Mouse (Mus musculus) kidney, postnatal 25 days (tissue): ENCODE measurements around the gene Zfp52.
A peak's percentile ranks its signal among the peaks of the same experiment; 100 is the strongest.

Experiments used
- DNase-seq, 2 experiments: peaks; one replicate each; pipeline ENCODE4 v3.0.0; 2021; ENCODE audit warnings: mixed read lengths in 2 of 2

Zfp52 gene

DNA sequence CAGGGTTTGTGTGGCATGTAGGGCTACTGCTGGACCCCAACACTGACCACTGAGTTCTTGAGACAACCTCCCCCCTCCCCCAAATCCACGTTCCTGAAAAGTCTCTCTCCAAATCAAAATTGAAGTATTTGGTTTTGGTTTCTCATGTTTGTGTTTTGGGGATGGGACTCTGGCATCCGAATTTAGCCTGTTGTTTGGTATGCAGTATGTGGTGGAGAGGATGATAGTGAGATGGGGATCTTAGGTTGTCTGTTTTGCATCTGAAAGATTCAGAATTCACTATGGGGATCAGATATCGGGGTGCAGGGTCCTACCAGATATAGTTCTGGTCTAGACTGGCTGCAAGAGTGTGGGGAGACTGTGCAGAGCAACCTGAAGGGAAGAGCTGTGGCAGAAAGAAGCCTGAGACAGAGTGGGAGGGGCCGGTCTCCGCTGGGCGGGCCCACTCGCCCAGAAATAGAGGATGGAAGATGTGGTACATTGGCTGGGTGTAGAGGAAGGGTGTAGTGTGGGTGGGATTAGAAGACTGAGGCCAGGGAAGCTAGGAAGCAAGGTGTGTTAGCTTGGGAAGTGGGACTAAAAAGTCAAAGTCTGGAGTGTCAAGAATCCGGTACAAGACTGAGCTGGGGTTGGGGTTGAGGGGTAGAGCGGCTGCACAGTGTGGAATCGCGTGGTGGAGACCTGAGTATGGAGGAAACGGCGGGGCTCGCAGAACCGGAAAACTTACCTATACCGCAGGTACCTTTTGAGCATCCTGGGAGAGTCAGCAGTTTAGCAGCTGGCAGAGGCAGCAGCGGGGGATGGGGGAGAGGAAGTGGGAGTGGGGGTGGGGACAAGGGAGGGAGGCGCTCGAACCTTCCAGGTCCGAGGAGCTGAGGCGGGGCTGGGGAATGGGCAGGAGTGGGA, at the start of gene Zfp52:
Gene Zfp52 (plus strand): TSS at position 444 of the 906 bp plus-strand sequence.
- DNase-seq, result peak; percentile 67 to 80

- peak; percentile 90 to 94 for DNase-seq
These were observed 46.4 kb upstream of the Zfp52 start, which contains the start of gene Zfp53 for GRCm38 (mm10) chr17:21488760-21489499. TSS of gene Zfp53 (plus strand) at chr17:21488998.

- no peak for DNase-seq
These were observed 45.8 kb upstream of the Zfp52 start for GRCm38 (mm10) chr17:21489500-21490001.

GRCm38 (mm10) chr17:21501365-21501764, 34.0 kb upstream of the Zfp52 start:
- DNase-seq, result no peak

GRCm38 (mm10) chr17:21504524-21504923, 30.8 kb upstream of the Zfp52 start:
- no peak for DNase-seq

DNA sequence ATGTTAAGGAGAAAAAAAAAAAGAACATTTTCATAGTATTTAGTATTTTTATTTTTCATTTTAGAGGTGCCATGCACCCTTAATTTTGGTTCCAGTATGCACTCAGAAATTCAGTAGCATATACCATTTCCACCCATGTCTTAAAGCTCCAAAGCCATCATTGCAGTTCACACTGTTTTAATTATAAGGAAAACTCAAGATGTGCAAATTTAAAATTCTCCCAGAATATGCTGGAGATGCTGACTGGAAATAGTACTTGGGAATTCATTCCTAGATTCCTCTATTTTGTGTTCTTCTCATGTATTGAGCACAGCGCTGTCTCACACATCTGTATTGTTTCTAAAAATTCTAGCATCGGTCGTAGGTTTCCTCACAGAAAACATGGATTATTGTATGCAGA, 29.1 kb upstream of the Zfp52 start:
- no peak for DNase-seq

- no peak for DNase-seq
These were observed 25.6 kb upstream of the Zfp52 start for GRCm38 (mm10) chr17:21509756-21510155.

DNA sequence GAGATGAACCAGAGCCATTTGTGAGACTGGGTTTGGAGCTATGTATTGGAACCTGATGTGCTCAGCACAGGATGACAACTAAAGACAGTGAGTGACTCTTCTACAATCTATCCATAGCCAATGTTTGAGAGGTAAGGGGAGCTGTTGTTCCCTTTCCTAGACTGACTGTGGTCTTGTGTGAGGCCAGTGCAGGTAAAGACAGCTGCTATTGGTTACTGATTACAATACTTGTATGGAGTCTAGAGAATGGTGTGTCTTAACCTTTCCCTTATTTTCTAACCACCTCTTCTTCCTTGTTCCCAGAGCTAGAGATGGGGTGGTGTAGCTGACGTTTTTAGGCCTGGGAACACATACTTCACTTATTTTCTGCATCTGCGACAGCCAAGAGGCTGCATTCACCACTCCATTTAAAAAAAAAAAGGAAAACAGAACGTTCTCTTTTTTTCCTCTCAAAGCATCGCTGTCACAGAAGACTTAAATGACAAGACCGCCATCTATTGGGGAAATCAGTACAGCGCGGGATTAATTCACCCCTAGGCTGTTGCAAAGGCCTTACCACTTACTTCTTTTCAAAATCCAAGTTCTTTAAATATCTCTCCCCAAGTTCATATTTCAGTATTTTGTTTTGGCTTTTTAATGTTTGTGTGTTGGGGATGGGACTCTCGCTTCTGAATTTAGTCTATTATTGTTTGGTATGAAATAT, 19.8 kb upstream of the Zfp52 start:
- peak; percentile 75 to 79 for DNase-seq

GRCm38 (mm10) chr17:21516201-21517129, 18.9 kb upstream of the Zfp52 start:
- peak; percentile 77 to 88 for DNase-seq

DNA sequence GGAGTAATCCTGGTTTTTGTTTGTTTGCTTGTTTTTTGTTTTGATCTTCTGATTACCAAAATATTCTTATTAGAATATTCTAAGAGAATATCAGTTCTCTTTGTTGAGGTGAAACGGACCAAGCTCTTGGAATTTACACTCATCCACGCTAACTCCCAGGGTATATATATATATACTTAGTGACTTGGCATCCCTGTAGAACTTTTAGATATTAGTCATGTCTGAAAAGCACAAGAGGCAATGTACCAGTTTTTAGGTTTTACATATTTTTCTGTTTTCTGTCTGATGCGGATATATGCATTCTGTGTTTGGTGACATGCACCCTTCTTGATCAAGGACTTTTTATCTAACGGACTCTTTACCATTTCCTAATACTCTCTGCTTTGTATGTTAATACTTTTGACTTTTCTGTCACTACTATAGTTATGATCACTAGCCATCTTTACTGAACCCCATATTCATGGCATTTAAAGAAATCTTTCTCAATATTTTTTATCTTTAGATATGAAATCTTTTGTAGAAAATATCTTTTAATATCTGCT, 18.1 kb upstream of the Zfp52 start:
- no peak for DNase-seq

- DNase-seq, result no peak
These were observed 9.1 kb upstream of the Zfp52 start for GRCm38 (mm10) chr17:21526270-21526669.

- DNase-seq, result no peak
These were observed 4.6 kb upstream of the Zfp52 start for GRCm38 (mm10) chr17:21530645-21531330.

DNA sequence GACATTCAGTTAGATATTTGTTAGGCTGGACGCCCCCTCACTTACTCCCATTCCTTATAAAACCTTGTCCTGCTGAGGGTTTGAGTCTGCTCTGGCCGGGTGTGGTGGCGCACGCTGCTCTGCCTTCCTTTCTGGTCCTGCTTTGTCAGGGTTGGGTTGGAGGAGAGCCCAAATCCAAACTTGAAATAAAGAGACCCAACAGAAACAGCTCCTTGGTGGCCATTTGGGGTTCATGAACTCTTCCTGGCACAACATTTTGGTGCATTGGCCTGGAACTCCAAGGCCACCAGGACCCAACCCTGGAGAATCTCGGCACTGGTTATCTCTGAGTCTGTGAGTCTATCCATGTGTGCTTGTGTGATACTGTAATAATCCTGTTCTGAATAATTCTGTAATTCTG, 3.7 kb upstream of the Zfp52 start:
- peak; percentile 21 to 36 for DNase-seq

- peak; percentile 70 to 83 for DNase-seq
These were observed 3.0 kb upstream of the Zfp52 start for GRCm38 (mm10) chr17:21532101-21532951.

DNA sequence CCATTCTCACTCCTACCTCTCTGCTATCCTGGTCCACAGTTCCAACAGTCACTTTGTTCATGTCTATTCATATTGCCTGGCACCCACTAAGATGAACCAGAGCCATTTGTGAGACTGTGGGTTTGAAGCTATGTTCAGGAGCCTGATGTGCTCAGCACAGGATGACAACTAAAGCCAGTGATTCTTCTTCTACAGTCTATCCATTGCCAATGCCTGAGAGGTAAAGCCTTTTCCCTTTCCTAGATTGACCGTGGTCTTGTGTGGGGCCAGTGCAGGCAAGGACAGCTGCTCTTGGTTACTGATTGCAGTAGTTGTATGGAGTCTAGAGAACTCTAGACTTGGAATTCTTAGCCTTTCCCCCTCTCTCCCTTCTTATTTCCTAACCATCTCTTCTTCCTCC, 1.4 kb upstream of the Zfp52 start:
- DNase-seq, result no peak

DNA sequence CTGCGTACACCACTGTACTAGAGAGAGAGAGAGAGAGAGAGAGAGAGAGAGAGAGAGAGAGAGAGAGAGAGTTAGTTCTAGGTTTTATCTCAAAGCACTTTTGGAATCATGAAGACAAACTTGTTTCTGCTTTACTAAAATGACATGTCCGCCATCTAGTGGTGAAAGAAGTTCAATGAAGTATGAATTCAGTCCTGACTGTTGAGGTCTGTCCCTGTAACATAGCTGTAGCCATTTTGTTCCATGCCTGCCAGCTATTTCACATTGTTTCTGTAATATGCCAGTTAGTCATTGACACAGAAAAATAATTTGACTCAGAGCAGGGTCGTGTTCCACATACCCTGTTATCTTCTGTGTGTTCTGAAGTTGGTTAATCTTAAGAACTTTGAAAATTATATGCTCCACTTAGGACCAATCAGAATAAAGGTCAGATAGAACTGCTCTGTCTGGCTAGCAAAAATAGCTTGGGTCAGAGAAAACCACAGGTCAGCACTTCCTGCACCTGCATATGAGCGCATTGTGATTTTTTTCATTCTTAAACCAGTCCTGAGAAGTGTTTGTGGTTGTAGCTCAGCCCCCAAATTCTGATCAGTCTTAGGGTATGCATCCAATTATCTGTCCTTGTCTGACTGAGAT, 761 bp upstream of the Zfp52 start:
- peak; percentile 46 to 57 for DNase-seq

GRCm38 (mm10) chr17:21536096-21536495, 757 bp downstream of the Zfp52 start:
- DNase-seq, result no peak

DNA sequence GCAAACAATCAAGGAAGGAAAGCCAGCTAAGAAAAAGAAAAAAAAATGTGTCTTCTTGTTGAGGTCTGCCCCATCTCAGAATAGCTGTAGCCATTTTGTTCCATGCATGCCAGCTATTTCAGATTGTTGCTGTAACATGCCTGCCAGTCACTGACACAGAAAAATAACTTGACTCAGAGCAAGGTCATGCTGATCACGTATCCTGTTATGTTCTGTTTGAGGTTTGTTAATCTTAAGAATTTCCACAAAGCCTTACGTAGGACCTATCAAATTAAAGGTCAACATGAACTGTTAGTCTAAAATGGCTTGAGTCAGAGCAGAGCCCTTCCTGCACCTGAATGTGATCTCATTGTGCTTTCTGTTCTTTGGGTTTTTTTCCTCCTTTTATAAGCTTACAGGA, 1.3 kb downstream of the Zfp52 start:
- DNase-seq, result no peak

DNA sequence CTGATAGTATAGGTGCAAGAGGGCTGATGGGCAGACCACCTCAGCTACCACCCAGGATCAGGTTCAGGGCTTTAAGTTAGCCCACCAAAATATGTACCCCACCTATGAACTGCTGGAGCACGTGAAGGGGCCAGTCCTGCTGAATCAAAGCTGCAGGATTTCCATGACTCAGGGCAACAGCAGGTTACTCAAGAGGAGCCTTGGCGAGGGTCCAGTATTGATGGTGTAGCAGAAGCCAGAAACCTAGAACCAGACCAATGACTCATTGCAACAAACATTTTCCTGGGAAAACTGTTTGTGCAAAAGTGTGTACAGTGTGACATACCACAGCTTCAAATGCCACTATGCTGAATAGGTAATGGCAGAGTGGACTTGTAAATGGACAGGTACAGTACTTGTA, 22.5 kb downstream of the Zfp52 start:
- no peak for DNase-seq
